Mouse (Mus musculus) kidney, adult 2 months (tissue): ENCODE measurements around the gene Galnt3. TPM values are rescaled to one million over a fixed set of nuclear protein-coding genes. Genes with fewer than 3 reads are reported as not detected.

ENCODE experiments used
- DNase-seq: peaks from one replicate; pipeline ENCODE4 v3.0.0; 2021
- H3K27ac ChIP-seq: fragments of 200-500 bp; 2 replicates; pipeline ENCODE4 v1.5.1; 2012; ENCODE audit warnings: low read depth, low read length, control low read depth, inconsistent platforms; ENCODE audit not compliant: insufficient read depth
- H3K27me3 ChIP-seq: fragments of 200-500 bp; replicated peaks from 2 replicates; pipeline ENCODE4 v1.6.1; 2012; ENCODE audit warnings: mild to moderate bottlenecking, moderate library complexity, low read length, inconsistent platforms; ENCODE audit not compliant: control insufficient read depth, insufficient read depth
- H3K36me3 ChIP-seq: fragments of 200-500 bp; 2 replicates; pipeline ENCODE4 v1.6.1; 2012; ENCODE audit warnings: mild to moderate bottlenecking, moderate library complexity, low read length, inconsistent platforms; ENCODE audit not compliant: control insufficient read depth, insufficient read depth
- H3K4me1 ChIP-seq: fragments of 200-500 bp; 2 replicates; pipeline ENCODE4 v1.6.1; 2011; ENCODE audit warnings: low read length; ENCODE audit not compliant: control insufficient read depth, insufficient read depth
- H3K4me3 ChIP-seq: fragments of 200-500 bp; 2 replicates; pipeline ENCODE4 v1.5.1; 2011; ENCODE audit warnings: mild to moderate bottlenecking, low read depth, low read length, control low read depth; ENCODE audit not compliant: insufficient read depth
- CTCF ChIP-seq: fragments of 200-500 bp; conservative IDR thresholded peaks from 2 replicates; pipeline ENCODE4 v1.5.1; 2011; ENCODE audit warnings: low read depth, mild to moderate bottlenecking, control low read depth, low read length, moderate library complexity, mixed read lengths; ENCODE audit not compliant: insufficient read depth, insufficient read length
- POLR2A ChIP-seq: fragments of 200-500 bp; IDR thresholded peaks from one replicate; pipeline ENCODE4 v1.6.1; 2011; ENCODE audit warnings: low read depth, low read length, control low read depth
- WGBS: fragments of 180-500 bp; shearing (Covaris S2); methylation state at CpG from one replicate; pipeline ENCODE4 v1.1.7; 2018; 5-methylcytosine and 5-hydroxymethylcytosine counted together
- polyA plus RNA-seq: library from polyadenylated mRNA; depleted of rRNA; stranded (reverse); fragments of >200 nt; gene quantifications from 2 replicates; pipeline ENCODE4 v1.2.3, GENCODE M21; 2012; rRNA removed

Galnt3 gene
- polyA plus RNA-seq, 1 experiment: 21.0 TPM

GRCm38 (mm10) chr2:66041203-66041916, 83.4 kb downstream of the Galnt3 start:
- no peak for DNase-seq
- no peak overlapping the region for H3K27ac ChIP-seq
- no peaks in the 10 kb centered on the region for H3K36me3 ChIP-seq
- no peak for TF ChIP-seq CTCF
- TF ChIP-seq POLR2A: no peak
- H3K4me1 ChIP-seq: no peaks in the 10 kb centered on the region
- WGBS: 70% methylated on average over 21 of the region's 21 CpGs
- H3K27me3 ChIP-seq: no peaks in the 10 kb centered on the region
- no peak overlapping the region for H3K4me3 ChIP-seq

- no peaks in the 10 kb centered on the region for H3K27me3 ChIP-seq
- DNase-seq: no peak
These were observed 84.2 kb downstream of the Galnt3 start for GRCm38 (mm10) chr2:66040611-66041010.

GRCm38 (mm10) chr2:66034907-66035679, 89.7 kb downstream of the Galnt3 start:
- DNase-seq: no peak
- TF ChIP-seq POLR2A (no peak), CTCF (no peak)
- Histone ChIP-seq H3K4me3 (no peak overlapping the region), H3K36me3 (no peaks in the 10 kb centered on the region), H3K27ac (no peak overlapping the region), H3K27me3 (no peaks in the 10 kb centered on the region), H3K4me1 (no peaks in the 10 kb centered on the region)
- 65% methylated on average over 9 of the region's 9 CpGs for WGBS

More at GRCm38 (mm10) chr2:66040611-66041010, 84.2 kb downstream of the Galnt3 start:
- Histone ChIP-seq H3K4me1 (no peaks in the 10 kb centered on the region), H3K4me3 (no peak overlapping the region), H3K36me3 (no peaks in the 10 kb centered on the region), H3K27ac (no peak overlapping the region)
- TF ChIP-seq POLR2A: no peak
- no peak for TF ChIP-seq CTCF

Other genes starting within 250 kb of the Galnt3 start
- 6.3 and 7.0 TPM in 2 replicates for gene Ttc21b, start 131.6 kb upstream of the Galnt3 start, polyA plus RNA-seq